Comparison of ENCODE assay signal across 9 mouse cellular contexts in genomic region chr9:42187371-42188228, GRCm38 (mm10).
DNase-seq lines count a peak whose midpoint lies in the region; ATAC-seq lines count a peak whose summit lies in the region.
"Had no signal": no experiment of that assay in that cellular context is flagged by ENCODE, and none has a peak within 500 bp of the region (broad histone marks: within the 10 kb centered on the region; RNA-seq: fewer than 3 reads in every experiment).

No protein-coding gene starts in this region.

- no peaks in the 10 kb centered on the region for H3K27me3 ChIP-seq in heart, embryonic 16.5 days (ENCODE audit: control insufficient read depth, insufficient read depth, low read length)
- H3K27me3 ChIP-seq: liver, embryonic 15.5 days had no signal

- no peaks in the 10 kb centered on the region for H3K36me3 ChIP-seq in heart, embryonic 16.5 days (ENCODE audit: control insufficient read depth, insufficient read depth)
- H3K36me3 ChIP-seq: liver, embryonic 15.5 days had no signal

- H3K4me3 ChIP-seq in heart, embryonic 16.5 days (ENCODE audit: low read length) = no peak overlapping the region
- H3K4me3 ChIP-seq: liver, embryonic 15.5 days had no signal

- peak overlapping the region; percentile 62 for H3K27ac ChIP-seq in heart, embryonic 16.5 days (ENCODE audit: low read length)
- H3K27ac ChIP-seq: liver, embryonic 15.5 days had no signal

- no peak overlapping the region for H3K9ac ChIP-seq in heart, embryonic 16.5 days (ENCODE audit: low read length)
- H3K9ac ChIP-seq: liver, embryonic 15.5 days had no signal

- DNase-seq in gastrocnemius, postnatal 25 days = peak; percentile 15
- DNase-seq in gastrocnemius, postnatal 10 days = no peak
- peak; percentile 75 to 76 for DNase-seq in cerebellum, adult 18-20 months
- DNase-seq in left cerebral cortex, adult 18-20 months (ENCODE audit: low spot score in 2 of 2) = peak; percentile 48 to 80
- peak; percentile 56 to 72 for DNase-seq in right cerebral cortex, postnatal 36 days (ENCODE audit: low spot score in 2 of 2)
- no peak for DNase-seq in thymus, adult 18-20 months
- no peak for DNase-seq in spleen, postnatal 14 days (ENCODE audit: low spot score in 2 of 2)

- no peaks in the 10 kb centered on the region for H3K9me3 ChIP-seq in heart, embryonic 16.5 days (replicated peaks; ENCODE audit: control insufficient read depth, low read length)
- H3K9me3 ChIP-seq: liver, embryonic 15.5 days had no signal

- WGBS in heart, embryonic 16.5 days = 53% methylated on average over 6 of the region's 6 CpGs

- peak; percentile 58; the same call in 1 of the 2 replicates for ATAC-seq in heart, embryonic 16.5 days (replicated peaks; ENCODE audit: extremely low read depth, insufficient read depth, low FRiP score)

- peaks cover 23% of the 10 kb centered on the region for H3K4me1 ChIP-seq in heart, embryonic 16.5 days (ENCODE audit: control insufficient read depth, insufficient read depth, low read length)
- H3K4me1 ChIP-seq: liver, embryonic 15.5 days had no signal

- no peak overlapping the region for H3K4me2 ChIP-seq in heart, embryonic 16.5 days (ENCODE audit: low read depth, low read length)
- H3K4me2 ChIP-seq: liver, embryonic 15.5 days had no signal

Comparison
In these comparisons a context has a peak if more than half of its experiments do, and no peak if none do; other contexts are left out.
1. DNase-seq: peak in gastrocnemius, postnatal 25 days (single experiment), cerebellum, adult 18-20 months (2 of 2), left cerebral cortex, adult 18-20 months (2 of 2) and right cerebral cortex, postnatal 36 days (2 of 2); none in gastrocnemius, postnatal 10 days (single experiment), thymus, adult 18-20 months (0 of 2) and spleen, postnatal 14 days (0 of 2).